Mouse (Mus musculus): ENCODE measurements around the gene Chpt1.

- TF ChIP-seq POLR2A (IDR thresholded peaks at IDR 0.05; ENCODE audit: insufficient read length, low read depth) (no peak), POLR2AphosphoS2 (IDR thresholded peaks at IDR 0.05; ENCODE audit: insufficient read length, low read depth) (no peak), TCF12 (IDR thresholded peaks at IDR 0.05; ENCODE audit: insufficient read depth, poor library complexity, severe bottlenecking) (no peak), MAX (IDR thresholded peaks at IDR 0.05; ENCODE audit: low read depth) (no peak)
Measured at GRCm38 (mm10) chr10:88417686-88418085, 86.2 kb downstream of the Chpt1 start.

Measured in myocyte (in vitro differentiated cells).